Mouse (Mus musculus) MEL-GATA-1-ER (cell line): ENCODE results near the gene Gnpat.
A peak's percentile ranks its signal among the peaks of the same experiment; 100 is the strongest.
"Not testable (repeated sequence)": the region's sequence is repeated elsewhere in the genome, so short reads cannot be mapped to it uniquely, and the experiment has no call there.

Experiments
- DNase-seq: peaks from one replicate; pipeline ENCODE4 v3.0.0-alpha.2; 2012; ENCODE audit warnings: low read depth; ENCODE audit errors: extremely low read depth

The Gnpat gene

DNA sequence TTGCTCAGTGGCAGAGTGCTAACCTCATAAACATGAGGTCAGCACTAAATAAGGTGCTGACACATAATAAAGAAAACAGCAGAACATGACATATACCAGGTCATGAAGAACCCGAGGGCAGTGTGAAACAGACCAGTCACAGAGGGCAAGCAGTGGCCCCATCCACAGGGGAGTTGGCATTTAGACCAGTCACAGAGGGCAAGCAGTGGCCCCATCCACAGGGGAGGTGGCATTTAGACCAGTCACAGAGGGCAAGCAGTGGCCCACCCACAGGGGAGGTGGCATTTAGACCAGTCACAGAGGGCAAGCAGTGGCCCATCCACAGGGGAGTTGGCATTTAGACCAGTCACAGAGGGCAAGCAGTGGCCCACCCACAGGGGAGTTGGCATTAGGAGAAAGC, 19.9 kb upstream of the Gnpat start:
- not testable (repeated sequence) for DNase-seq

GRCm38 (mm10) chr8:124845131-124845530, 17.7 kb upstream of the Gnpat start:
- DNase-seq, result no peak

DNA sequence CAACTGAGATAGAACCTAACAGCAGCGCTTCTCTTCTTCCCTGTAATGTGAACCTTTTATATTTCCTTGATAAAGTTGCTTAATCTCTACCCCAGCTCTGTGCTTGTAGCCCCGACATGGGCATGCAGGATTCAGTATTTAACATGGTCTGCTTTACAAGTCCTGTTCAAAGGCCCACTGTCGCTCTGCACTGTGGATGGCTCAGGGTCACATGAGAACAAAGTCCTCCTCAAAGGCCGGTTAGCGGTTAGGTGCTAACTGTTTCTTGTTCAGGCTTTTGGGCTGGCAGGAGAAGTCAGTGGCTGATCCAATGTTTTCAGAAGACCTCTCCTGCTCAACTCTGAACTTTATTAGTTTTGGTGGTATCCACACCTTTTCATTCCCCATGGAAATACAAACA, 17.3 kb upstream of the Gnpat start:
- DNase-seq, result no peak

GRCm38 (mm10) chr8:124853511-124853910, 9.3 kb upstream of the Gnpat start:
- no peak for DNase-seq

DNA sequence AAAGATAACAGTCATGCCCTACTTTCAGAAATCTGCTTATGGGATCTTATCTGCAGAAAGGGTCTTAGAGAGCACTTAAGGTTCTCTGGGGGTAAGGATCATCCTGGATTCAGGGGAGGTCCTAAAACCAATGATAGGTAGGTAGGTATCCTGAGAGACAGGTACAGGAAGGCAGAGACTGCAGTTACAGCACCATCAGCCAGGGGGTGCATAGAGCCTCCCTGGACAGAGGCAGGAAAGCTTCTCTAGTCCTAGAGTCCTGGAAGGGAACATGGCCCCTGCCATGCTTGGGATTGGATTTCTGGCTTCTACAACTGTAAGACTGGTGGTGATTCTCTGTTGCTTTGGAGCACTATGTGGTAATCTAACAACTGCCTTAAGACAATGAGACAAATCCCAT, 3.4 kb upstream of the Gnpat start:
- no peak for DNase-seq

- no peak for DNase-seq
Observed at GRCm38 (mm10) chr8:124860188-124860587, 2.6 kb upstream of the Gnpat start.

DNA sequence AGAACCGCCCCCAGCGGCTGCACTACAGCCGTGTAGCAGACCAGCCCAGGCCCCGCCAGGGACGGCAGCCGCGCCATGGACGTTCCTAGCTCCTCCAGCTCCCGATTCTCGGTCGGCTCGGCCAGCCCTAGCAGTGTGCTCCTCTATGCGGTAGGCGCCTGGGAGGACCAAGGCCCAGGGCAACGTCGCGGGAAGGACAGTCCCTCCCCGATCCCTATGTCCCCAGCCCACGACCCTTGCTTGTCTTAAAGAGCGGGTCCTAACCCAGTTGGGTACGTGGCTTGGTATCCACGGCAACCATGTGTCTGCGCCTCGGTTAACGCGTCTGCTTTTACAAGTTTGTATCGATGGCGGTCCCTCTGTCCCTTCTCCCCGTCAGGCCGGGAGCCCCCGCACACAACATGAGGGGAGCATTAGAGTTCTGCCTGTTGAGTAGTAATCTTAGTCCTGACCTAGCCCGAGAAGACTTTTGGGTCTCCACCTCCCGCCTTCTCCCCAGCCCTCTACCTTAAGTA, 387 bp downstream of the Gnpat start:
- DNase-seq, result peak; percentile 33

GRCm38 (mm10) chr8:124863729-124864128, 896 bp downstream of the Gnpat start:
- DNase-seq, result peak; percentile 44

- DNase-seq, result peak; percentile 89
Observed at GRCm38 (mm10) chr8:124866669-124867068, 3.8 kb downstream of the Gnpat start.

DNA sequence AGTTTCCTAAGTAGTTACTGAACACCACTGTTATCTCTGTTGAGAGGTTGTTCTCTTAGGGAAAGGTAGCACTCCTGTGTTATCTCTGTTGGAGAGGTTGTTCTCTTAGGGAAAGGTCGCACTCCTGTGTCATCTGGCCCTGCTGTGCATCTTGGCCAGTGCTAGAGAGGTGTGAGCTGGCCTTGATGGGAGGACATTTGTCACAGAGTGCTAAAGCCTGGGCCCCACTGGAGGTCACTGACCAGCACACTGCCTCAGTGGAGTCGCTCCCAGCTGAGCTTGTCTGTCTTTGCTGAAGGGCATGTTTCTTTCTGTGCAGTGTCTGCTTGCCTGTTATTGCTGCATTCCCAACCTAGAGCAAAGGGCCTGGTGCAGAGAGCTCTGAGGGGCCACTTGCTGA, 4.3 kb downstream of the Gnpat start:
- DNase-seq, result no peak

DNA sequence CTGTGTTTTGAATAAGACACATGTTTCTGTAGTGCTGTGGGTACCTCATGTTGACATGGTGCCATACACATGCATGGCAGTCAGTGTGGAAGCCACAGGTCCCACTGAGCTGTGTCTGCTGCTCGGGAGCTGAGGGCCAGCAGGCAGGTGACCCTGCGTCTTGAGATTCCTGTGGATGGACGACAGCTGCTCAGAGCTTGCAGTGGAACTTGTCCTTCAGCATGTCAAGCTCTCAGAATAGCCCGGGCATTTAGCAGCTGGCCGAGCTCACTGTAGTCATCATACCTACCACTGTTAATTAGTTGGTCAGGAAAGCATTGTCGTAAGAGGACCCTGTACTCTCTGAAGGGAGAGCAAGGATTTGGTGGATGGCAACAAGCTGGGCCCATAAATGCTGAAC, 6.9 kb downstream of the Gnpat start:
- no peak for DNase-seq

- no peak for DNase-seq
Observed at GRCm38 (mm10) chr8:124871474-124871873, 8.6 kb downstream of the Gnpat start.

DNA sequence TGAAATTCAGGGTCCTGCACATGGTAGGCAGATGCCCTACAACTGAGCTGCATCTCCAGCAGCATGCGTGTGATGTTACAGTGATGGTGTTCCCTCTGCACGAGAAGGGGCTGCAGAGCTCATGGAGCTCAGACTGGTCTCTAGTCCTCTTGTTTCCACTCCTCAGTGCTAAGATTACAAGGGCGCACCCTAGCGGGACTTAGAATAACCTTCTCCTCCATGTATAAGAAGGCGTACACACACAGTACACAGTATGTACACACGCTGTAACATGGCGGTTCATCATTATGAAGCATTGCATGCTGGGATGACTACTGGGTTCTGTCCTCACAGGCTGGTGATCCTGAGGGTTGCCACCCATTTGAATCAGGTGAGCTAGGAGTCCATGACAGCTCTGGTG, 9.2 kb downstream of the Gnpat start:
- DNase-seq, result no peak

DNA sequence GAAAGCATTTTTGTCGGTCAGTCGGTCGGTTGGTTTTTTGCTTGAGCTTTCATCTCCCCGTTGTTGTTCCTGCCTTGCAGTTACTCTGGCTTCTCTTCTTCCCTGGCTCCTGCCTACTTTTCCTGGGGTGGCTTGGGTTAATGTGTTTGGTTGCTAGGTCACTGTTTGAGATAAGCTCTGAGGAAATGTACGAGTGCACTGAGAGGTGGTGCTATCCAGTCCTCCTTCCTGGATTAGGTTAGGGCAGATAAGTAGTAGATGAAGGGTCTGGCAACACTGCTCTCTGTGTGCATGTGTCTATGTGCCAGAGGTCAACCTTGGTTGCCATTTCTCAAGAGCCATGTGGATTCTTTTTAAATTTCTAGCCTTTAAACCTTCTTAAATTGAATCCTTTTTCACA, 9.9 kb downstream of the Gnpat start:
- DNase-seq, result no peak

DNA sequence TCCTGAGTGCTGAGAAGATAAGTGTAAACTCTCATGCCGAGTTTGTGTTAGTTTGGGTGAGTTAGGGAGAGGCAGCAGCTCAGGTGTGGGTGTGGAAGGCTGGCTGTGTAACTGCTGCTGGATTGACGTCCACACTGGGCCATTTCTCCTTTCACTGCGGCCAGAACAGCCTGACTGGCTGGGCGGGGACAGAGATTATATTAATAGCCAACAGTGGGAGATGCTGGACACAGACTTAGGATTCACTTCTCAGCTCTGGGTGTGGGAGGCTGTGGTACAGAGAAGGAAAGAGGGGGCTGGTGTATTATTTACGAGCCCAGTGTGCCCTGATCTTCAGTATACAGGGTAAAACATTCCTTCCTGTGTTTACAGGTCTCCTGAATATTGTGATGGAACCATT, 15.3 kb downstream of the Gnpat start:
- DNase-seq, result no peak

DNA sequence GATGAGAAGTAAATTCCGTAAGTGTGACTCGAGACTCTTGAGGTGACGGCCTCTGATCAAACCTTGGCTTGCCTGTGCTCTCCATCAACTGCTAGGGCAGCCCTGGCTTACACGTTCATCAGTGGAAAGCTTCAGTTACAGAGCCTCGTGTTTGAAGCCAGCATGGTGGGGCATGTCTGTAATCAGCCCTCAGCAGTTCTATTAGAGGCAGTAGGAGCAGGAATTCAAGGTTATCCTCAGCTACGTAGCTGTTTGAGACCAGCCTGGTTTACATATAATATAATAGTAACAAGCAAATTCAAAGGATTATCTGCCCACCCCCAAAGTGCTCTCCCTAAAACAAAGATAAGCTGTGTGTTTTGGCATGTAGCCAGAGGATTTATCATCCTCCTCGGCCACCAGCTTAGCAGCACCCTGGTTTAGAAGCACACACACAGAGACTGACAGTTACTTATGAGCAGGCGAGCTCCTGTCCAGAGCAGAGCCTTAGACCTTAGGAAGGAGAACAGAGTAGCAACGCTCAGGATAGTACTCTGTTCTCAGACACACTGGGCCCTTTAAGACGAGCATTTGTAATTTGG, 16.2 kb downstream of the Gnpat start:
- DNase-seq, result peak; percentile 83

DNA sequence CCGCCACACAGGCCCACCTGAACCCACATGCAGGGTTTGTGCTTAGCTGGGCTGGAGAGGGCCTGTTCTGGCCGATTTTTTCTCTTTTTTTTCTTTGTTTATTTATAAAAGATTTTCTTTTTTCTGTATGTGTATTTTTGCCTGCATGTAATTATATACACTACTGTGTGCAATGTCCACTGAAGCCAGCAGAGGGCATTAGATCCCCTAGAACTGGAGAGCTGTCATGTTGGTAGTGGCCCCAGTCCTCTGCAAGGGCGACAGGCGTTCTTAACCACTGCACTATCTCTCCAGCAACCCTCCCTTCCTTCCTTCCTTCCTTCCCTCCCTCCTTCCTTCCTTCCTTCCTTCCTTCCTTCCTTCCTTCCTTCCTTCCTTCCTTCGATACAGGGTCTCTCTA, 25.6 kb downstream of the Gnpat start:
- no peak for DNase-seq

GRCm38 (mm10) chr8:124892596-124892995, 29.8 kb downstream of the Gnpat start:
- no peak for DNase-seq

GRCm38 (mm10) chr8:124896010-124896631, 33.3 kb downstream of the Gnpat start:
- no peak for DNase-seq

DNA sequence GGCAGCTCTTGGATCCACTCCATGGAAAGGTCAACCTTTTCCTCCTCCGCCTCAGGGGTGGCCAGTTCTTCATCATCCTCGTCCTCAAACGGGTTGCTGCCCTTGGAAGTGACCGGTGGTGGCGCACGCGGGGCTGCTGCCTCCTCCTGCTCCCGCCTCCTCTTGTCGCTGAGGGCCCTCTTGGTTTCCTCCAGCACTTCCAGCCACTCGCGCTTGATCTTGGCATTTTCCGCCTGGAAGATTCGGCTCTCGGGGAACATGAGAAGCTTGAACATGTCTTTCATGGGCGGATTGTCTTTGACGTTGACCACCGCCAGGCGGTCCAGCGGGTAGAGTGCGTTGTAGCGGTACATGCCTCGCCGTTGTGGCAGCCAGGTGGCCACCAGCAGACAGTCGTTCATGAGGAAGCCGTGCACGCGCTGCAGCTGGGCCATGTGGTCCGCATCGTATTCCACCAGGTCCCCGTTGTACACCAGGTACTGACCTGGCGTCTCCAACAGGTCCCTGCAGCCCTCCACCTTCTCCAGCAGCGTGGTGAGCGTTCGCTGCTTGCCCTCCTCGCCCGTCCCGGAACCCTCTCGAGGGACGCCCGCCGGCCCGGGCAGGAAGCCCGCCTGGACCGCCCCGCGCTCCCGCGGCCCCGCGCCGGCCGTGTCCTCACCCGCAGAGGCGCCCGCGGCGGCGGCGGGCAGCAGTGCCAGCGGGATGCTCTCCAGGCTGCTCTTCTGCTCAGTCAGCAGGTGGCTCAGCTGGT, 34.0 kb downstream of the Gnpat start:
- DNase-seq, result no peak

DNA sequence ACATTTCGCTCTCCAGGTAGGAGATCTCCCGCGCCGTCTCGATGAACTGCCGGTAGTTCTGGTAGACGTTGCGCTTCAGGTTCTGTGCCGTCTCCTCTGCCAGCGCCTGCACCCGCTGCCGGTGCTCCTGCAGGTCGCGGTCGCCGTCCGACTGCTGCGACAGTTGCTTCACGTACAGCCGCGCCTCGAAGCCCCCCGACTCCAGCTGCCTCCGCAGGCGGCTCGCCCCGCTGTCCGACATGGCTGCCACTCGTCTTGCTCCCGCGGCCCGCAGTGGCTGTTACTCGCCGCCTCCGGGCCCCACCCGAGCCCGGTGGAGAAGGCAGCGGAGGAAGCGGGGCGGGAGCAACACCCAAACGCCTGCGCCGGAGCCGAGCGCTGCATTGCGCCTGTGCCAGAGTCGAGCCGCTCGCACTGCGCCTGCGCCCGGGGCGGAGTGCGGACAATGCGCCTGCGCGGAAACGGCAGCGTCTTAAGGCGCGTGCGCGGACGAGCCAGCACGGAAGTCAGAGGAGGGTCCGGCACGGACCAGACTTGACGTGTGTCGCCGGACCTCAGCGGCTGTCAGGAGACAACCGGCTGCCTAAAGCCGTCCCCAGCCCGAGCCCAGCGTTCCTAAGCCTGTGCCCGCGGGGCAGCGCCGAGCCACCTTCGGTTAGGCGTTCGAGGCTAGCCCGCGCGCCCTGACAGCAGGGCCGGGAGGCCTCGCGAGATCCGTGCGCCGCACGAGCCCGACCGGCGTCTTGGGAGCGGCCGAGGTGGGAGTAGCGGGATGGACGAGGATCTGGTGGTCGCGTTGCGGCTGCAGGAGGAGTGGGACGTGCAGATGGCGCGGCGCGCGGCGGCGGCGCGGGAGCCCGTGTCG, 34.8 kb downstream of the Gnpat start, which contains the start of the genes Exoc8 and Sprtn:
Exoc8 (minus strand) TSS at position 320 of the 865 bp plus-strand sequence.
Sprtn (plus strand) TSS at position 501 of the 865 bp plus-strand sequence.
- DNase-seq, result peak; percentile 66
